Mouse (Mus musculus) midbrain, postnatal 0 days (tissue): ENCODE results near the gene R3hcc1l. TPM values are rescaled to one million over a fixed set of nuclear protein-coding genes. Genes with fewer than 3 reads are reported as not detected.

Experiments used
- ATAC-seq: fragments of 200-750 bp; cut with Nextera tagmentation; 2 replicates; pipeline ENCODE4 v1.8.0; 2017; ENCODE audit warnings: moderate number of reproducible peaks, mild to moderate bottlenecking, moderate TSS enrichment, moderate library complexity; ENCODE audit not compliant: low FRiP score
- DNase-seq: peaks from one replicate; pipeline ENCODE4 v3.0.0-alpha.2; 2015; ENCODE audit warnings: low spot score
- H3K27ac ChIP-seq: fragments of 300-500 bp; sonication (generic); 2 replicates; pipeline ENCODE4 v1.5.1; 2014; ENCODE audit warnings: low read depth, mild to moderate bottlenecking, low read length, mixed read lengths
- H3K27me3 ChIP-seq: fragments of 300-500 bp; sonication (generic); 2 replicates; pipeline ENCODE4 v1.6.1; 2014; ENCODE audit warnings: low read length, control low read depth, mixed read lengths; ENCODE audit not compliant: insufficient read depth
- H3K36me3 ChIP-seq: fragments of 300-500 bp; sonication (generic); 2 replicates; pipeline ENCODE4 v1.6.1; 2014; ENCODE audit warnings: low read length, control low read depth, mixed read lengths; ENCODE audit not compliant: insufficient read depth
- H3K4me1 ChIP-seq: fragments of 300-500 bp; sonication (generic); 2 replicates; pipeline ENCODE4 v1.6.1; 2014; ENCODE audit warnings: mild to moderate bottlenecking, control low read depth, antibody characterized with exemption, low read length, mixed read lengths; ENCODE audit not compliant: insufficient read depth
- H3K4me2 ChIP-seq: fragments of 300-500 bp; sonication (generic); 2 replicates; pipeline ENCODE4 v1.6.1; 2014; ENCODE audit warnings: low read depth, mild to moderate bottlenecking, low read length, mixed read lengths; ENCODE audit not compliant: poor library complexity, severe bottlenecking
- H3K4me3 ChIP-seq: fragments of 300-500 bp; sonication (generic); 2 replicates; pipeline ENCODE4 v1.5.1; 2014; ENCODE audit warnings: low read depth, mild to moderate bottlenecking, low read length, moderate library complexity
- H3K9ac ChIP-seq: fragments of 300-500 bp; sonication (generic); replicated peaks from 2 replicates; pipeline ENCODE4 v1.6.1; 2014; ENCODE audit warnings: mild to moderate bottlenecking, low read length, moderate library complexity, mixed read lengths; ENCODE audit not compliant: poor library complexity, severe bottlenecking
- H3K9me3 ChIP-seq: fragments of 300-500 bp; sonication (generic); 2 replicates; pipeline ENCODE4 v1.6.1; 2016; ENCODE audit warnings: low read length, control low read depth
- CTCF ChIP-seq: IDR thresholded peaks from 2 replicates; pipeline ENCODE4 v1.5.1; 2016; ENCODE audit warnings: antibody characterized with exemption, mild to moderate bottlenecking
- WGBS: fragments of 180-500 bp; shearing (Covaris S2); extraction: QIAGEN DNeasy Blood & Tissue Kit; methylation state at CpG from one replicate; pipeline ENCODE4 v1.1.7; 2014; 5-methylcytosine and 5-hydroxymethylcytosine counted together
- polyA plus RNA-seq: library from polyadenylated mRNA; unstranded; fragments of >200 nt; fragmentation: Nextera tagmentation; extraction: Ambion mirVana; gene quantifications from 2 replicates; pipeline ENCODE4 v1.2.1, GENCODE M21; 2015
- total RNA-seq: library from RNA; depleted of rRNA; stranded (reverse); fragments of >200 nt; gene quantifications from 2 replicates; pipeline ENCODE4 v1.2.3, GENCODE M21; 2014

Gene R3hcc1l
- total and polyA plus RNA-seq, 2 experiments from 2014 or later = 7.7 to 9.9 TPM

DNA sequence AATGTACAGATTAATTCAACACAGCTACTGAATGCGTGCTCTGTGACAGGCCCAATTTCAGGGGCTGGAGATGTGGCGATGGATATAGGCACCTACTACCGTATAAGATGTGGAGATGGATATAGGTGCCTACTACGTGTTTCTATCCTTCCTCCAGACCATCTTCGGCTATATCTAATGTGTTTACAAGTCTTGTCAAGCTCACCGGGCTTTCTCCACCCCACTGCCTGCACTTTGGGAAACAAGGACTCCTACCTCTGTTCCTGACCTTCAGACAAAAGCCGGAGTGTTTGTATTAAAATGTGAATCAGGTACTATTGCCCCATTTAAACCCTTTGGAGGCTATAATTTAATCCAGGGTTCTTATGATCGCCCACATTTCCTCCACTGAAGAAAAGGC, 2.4 kb upstream of the R3hcc1l start:
- Histone ChIP-seq H3K4me2 (no peak overlapping the region), H3K4me3 (no peak overlapping the region), H3K27me3 (no peaks in the 10 kb centered on the region), H3K9ac (no peak overlapping the region), H3K4me1 (peaks cover 7% of the 10 kb centered on the region), H3K27ac (no peak overlapping the region), H3K9me3 (no peaks in the 10 kb centered on the region), H3K36me3 (no peaks in the 10 kb centered on the region)
- 92% methylated on average over 8 of the region's 8 CpGs for WGBS
- TF ChIP-seq CTCF = no peak
- DNase-seq (no peak), ATAC-seq (no peak)

DNA sequence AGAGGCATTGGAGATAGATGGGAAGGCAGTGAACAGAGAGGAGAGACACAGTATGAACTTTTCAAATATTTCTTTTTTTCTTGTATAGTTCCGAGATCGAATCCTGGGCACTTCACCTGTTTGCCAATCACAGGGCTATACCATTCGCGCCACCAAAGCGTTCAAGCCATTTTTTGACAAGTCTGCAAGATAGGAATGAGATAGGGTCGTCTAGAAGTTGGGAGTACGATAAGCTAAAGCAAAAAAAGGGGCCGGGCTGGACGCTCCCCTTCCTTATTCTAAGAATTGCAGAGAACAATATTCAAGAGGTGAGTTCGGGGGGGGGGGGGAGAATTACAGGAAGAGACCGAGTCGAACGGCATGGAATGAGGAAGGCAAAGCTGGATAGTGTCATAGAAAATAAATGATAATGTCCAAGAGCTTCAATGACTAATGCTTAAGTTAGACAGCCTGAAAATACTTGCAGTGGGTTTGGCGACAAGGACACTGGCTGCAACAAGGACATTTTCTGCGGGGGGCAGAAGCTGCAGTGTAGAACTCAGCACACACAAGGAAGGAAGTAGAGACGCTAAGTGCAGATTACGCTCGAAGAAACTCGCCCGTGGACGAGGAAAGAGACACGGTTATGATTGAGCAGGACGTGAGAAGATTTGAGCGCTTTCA, 471 bp upstream of the R3hcc1l start:
- peak overlapping the region; percentile 73 for H3K9ac ChIP-seq
- H3K9me3 ChIP-seq = no peaks in the 10 kb centered on the region
- TF ChIP-seq CTCF = no peak
- peak; percentile 7 for ATAC-seq
- no peak for DNase-seq
- peak overlapping the region; percentile 94 for H3K4me3 ChIP-seq
- no peaks in the 10 kb centered on the region for H3K27me3 ChIP-seq
- WGBS = 27% methylated on average over 24 of the region's 24 CpGs
- no peaks in the 10 kb centered on the region for H3K36me3 ChIP-seq
- peak overlapping the region; percentile 86 for H3K4me2 ChIP-seq
- H3K27ac ChIP-seq = peak overlapping the region; percentile 38; the same call in 1 of the 2 replicates
- H3K4me1 ChIP-seq = peaks cover 7% of the 10 kb centered on the region

- Histone ChIP-seq H3K36me3 (no peaks in the 10 kb centered on the region), H3K4me3 (peak overlapping the region; percentile 94), H3K4me1 (peaks cover 7% of the 10 kb centered on the region), H3K9me3 (no peaks in the 10 kb centered on the region), H3K4me2 (peak overlapping the region; percentile 86), H3K27ac (no peak overlapping the region), H3K27me3 (no peaks in the 10 kb centered on the region), H3K9ac (no peak overlapping the region)
- DNase-seq = no peak
- no peak for TF ChIP-seq CTCF
- ATAC-seq = no peak
- 46% methylated on average over 9 of the region's 9 CpGs for WGBS
These were observed 1.2 kb downstream of the R3hcc1l start for GRCm38 (mm10) chr19:42519760-42520159.

DNA sequence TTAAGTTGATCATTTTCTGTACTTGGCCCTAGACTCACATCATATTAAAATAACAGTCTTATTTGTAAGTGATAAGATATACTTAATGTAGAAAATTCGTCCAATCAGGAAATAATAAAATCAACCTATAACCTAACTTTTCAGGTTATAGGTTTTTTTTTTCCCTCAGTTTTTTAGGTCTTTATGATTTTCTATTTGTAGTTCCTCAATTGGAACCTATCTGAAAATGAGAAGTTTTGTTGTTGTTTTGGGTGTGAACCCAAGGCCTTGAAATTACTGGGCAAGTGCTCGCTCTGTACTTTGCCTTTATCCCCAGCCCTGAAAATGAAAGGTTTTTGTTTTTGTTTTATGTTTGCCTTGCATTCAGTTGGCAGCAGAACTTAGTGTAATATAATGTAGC, 6.1 kb downstream of the R3hcc1l start:
- no peak overlapping the region for H3K4me3 ChIP-seq
- H3K27me3 ChIP-seq = no peaks in the 10 kb centered on the region
- ATAC-seq (no peak), DNase-seq (no peak)
- 96% methylated on average over 2 of the region's 2 CpGs for WGBS
- H3K36me3 ChIP-seq = no peaks in the 10 kb centered on the region
- H3K9me3 ChIP-seq = no peaks in the 10 kb centered on the region
- no peak overlapping the region for H3K27ac ChIP-seq
- no peak overlapping the region for H3K9ac ChIP-seq
- no peak overlapping the region for H3K4me2 ChIP-seq
- H3K4me1 ChIP-seq = peaks cover 4% of the 10 kb centered on the region
- no peak for TF ChIP-seq CTCF

DNA sequence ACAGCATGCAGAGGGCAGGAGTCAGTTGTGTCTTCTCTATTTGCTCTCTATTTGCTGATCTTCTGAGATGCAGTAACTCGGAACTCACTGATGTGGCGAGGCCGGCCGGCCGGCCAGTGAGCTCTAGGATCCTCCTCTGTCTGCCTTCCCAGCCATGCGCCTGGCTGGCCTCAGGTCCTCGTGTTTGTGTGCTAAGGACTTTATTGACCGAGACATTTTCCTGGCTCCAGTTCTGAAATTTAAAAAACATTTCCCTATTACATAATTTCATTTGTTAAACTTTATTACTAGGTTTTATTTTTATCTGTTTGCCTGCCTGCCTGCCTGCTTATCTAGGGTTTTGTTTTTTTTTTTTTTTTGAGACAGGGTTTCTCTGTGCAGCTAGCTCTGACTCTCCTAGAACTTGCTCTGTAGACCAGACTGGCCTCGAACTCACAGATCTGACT, 11.5 kb downstream of the R3hcc1l start:
- no peaks in the 10 kb centered on the region for H3K36me3 ChIP-seq
- WGBS = 75% methylated on average over 9 of the region's 9 CpGs
- ATAC-seq = no peak

GRCm38 (mm10) chr19:42534427-42534826, 15.9 kb downstream of the R3hcc1l start:
- Histone ChIP-seq H3K27ac (no peak overlapping the region), H3K27me3 (no peaks in the 10 kb centered on the region)
- no peak for TF ChIP-seq CTCF

More for the DNA sequence above, 11.5 kb downstream of the R3hcc1l start:
- TF ChIP-seq CTCF = no peak
- Histone ChIP-seq H3K27ac (no peak overlapping the region), H3K9ac (no peak overlapping the region), H3K4me2 (no peak overlapping the region), H3K4me3 (no peak overlapping the region), H3K9me3 (no peaks in the 10 kb centered on the region), H3K4me1 (no peaks in the 10 kb centered on the region), H3K27me3 (no peaks in the 10 kb centered on the region)
- DNase-seq = no peak

More at GRCm38 (mm10) chr19:42534427-42534826, 15.9 kb downstream of the R3hcc1l start:
- Histone ChIP-seq H3K4me1 (no peaks in the 10 kb centered on the region), H3K9ac (no peak overlapping the region), H3K4me3 (no peak overlapping the region), H3K4me2 (no peak overlapping the region), H3K9me3 (no peaks in the 10 kb centered on the region), H3K36me3 (no peaks in the 10 kb centered on the region)
- WGBS = 93% methylated on average over 3 of the region's 3 CpGs
- ATAC-seq (no peak), DNase-seq (no peak)
